Mouse (Mus musculus) stomach, postnatal 0 days (tissue): Measurements from ENCODE around the gene Gatd1.

Experiments used
- CTCF ChIP-seq: IDR thresholded peaks from 2 replicates; pipeline ENCODE4 v1.5.1; 2016; ENCODE audit warnings: antibody characterized with exemption, low read depth, mild to moderate bottlenecking, moderate library complexity
- EP300 ChIP-seq: optimal IDR thresholded peaks from 2 replicates; pipeline ENCODE3; 2016; ENCODE audit warnings: antibody characterized with exemption

- TF ChIP-seq EP300 (no peak), CTCF (no peak)
Measured at GRCm38 (mm10) chr7:141453636-141454035, 39.7 kb upstream of the Gatd1 start.
